ENCODE assay signal across 25 mouse cellular contexts in genomic region chr2:33270569-33270968, GRCm38 (mm10).
"Had no signal": no experiment of that assay in that cellular context is flagged by ENCODE, and none has a peak within 500 bp of the region (broad histone marks: within the 10 kb centered on the region; RNA-seq: fewer than 3 reads in every experiment).

No protein-coding gene starts in this region.

- H3K4me3 ChIP-seq: gastrocnemius, adult 2 months; heart, embryonic 10.5 days; heart, embryonic 12.5 days; hindbrain, embryonic 10.5 days; hindbrain, embryonic 13.5 days; hindbrain, embryonic 15.5 days; kidney, embryonic 15.5 days; limb, embryonic 13.5 days; limb, embryonic 15.5 days had no signal

- H3K27ac ChIP-seq: gastrocnemius, adult 2 months; heart, embryonic 10.5 days; hindbrain, embryonic 10.5 days; hindbrain, embryonic 13.5 days; hindbrain, embryonic 15.5 days; hindbrain, postnatal 0 days; kidney, embryonic 15.5 days; kidney, postnatal 0 days; limb, embryonic 13.5 days; limb, embryonic 15.5 days had no signal

- H3K36me3 ChIP-seq: heart, embryonic 10.5 days; heart, embryonic 12.5 days; kidney, embryonic 15.5 days; limb, embryonic 13.5 days; limb, embryonic 15.5 days had no signal

- DNase-seq: gastrocnemius, adult 2 months; gastrocnemius, postnatal 10 days; gastrocnemius, postnatal 25 days; heart, adult 18-20 months; heart, postnatal 10 days; heart, postnatal 4 days; kidney, adult 11 months; kidney, adult 2 months; kidney, adult 9 months; kidney, postnatal 14 days; kidney, postnatal 36 days; layer of hippocampus, adult 9-11 months; layer of hippocampus, postnatal 36 days; left cerebral cortex, postnatal 4 days had no signal

- H3K9me3 ChIP-seq: heart, embryonic 10.5 days; heart, embryonic 12.5 days; hindbrain, embryonic 10.5 days; hindbrain, embryonic 13.5 days; hindbrain, embryonic 15.5 days; kidney, embryonic 15.5 days; limb, embryonic 13.5 days; limb, embryonic 15.5 days had no signal

- H3K9ac ChIP-seq: heart, embryonic 12.5 days; hindbrain, embryonic 13.5 days; hindbrain, embryonic 15.5 days; kidney, embryonic 15.5 days; limb, embryonic 13.5 days; limb, embryonic 15.5 days had no signal

- H3K4me2 ChIP-seq: heart, embryonic 12.5 days; hindbrain, embryonic 13.5 days; hindbrain, embryonic 15.5 days; kidney, embryonic 15.5 days; limb, embryonic 13.5 days; limb, embryonic 15.5 days had no signal

- H3K27me3 ChIP-seq: heart, embryonic 12.5 days; hindbrain, embryonic 13.5 days; hindbrain, embryonic 15.5 days; kidney, embryonic 15.5 days; limb, embryonic 13.5 days; limb, embryonic 15.5 days had no signal

- ATAC-seq: hindbrain, postnatal 0 days; intestine, embryonic 16.5 days had no signal
